Mouse (Mus musculus): ENCODE data around the gene Narfl.
A peak's percentile ranks its signal among the peaks of the same experiment; 100 is the strongest.
"Not testable (repeated sequence)": the region's sequence is repeated elsewhere in the genome, so short reads cannot be mapped to it uniquely, and the experiment has no call there.

Gene Narfl

GRCm38 (mm10) chr17:25802825-25803517, 29.4 kb downstream of the Narfl start:
- DNase-seq (ENCODE audit: low read depth) = no peak

GRCm38 (mm10) chr17:25806507-25806906, 32.9 kb downstream of the Narfl start:
- DNase-seq (ENCODE audit: low read depth) = no peak

DNA sequence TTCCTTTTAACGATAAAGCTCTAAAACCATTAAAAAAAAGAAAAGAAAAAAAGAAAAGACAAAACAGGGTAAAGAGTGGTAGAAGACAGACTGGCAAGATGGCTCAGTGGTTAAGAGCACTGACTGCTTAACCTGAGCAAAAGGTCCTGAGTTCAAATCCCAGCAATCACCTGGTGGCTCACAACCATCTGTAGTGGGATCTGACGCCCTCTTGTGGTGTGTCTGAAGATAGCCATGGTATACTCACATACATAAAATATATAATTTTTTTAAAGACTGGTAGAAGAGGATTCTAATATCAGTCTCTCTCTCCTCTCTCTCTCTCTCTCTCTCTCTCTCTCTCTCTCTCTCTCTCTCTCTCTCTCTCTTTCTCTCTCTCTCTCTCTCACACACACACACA, 33.9 kb downstream of the Narfl start:
- DNase-seq (ENCODE audit: low read depth) = not testable (repeated sequence)

DNA sequence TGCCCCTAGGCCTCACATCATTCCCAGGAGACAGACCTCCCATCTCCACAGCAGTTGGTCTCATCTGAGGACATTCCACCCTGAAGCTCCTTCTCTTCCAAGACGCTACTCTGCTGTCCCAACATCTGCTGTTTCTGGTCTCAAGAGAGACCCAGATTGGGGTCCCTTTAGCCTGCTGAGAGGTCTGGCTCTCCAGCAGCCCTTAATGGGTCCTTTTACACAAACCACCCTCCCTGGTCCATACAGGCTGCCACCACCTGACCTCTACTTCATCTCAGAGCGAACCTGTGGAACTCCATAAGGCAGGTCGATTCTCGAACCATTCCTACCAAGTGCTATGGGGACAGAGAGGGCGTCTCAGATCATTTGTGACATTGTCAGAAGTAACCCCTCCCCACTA, 34.5 kb downstream of the Narfl start:
- no peak for DNase-seq (ENCODE audit: low read depth)

DNA sequence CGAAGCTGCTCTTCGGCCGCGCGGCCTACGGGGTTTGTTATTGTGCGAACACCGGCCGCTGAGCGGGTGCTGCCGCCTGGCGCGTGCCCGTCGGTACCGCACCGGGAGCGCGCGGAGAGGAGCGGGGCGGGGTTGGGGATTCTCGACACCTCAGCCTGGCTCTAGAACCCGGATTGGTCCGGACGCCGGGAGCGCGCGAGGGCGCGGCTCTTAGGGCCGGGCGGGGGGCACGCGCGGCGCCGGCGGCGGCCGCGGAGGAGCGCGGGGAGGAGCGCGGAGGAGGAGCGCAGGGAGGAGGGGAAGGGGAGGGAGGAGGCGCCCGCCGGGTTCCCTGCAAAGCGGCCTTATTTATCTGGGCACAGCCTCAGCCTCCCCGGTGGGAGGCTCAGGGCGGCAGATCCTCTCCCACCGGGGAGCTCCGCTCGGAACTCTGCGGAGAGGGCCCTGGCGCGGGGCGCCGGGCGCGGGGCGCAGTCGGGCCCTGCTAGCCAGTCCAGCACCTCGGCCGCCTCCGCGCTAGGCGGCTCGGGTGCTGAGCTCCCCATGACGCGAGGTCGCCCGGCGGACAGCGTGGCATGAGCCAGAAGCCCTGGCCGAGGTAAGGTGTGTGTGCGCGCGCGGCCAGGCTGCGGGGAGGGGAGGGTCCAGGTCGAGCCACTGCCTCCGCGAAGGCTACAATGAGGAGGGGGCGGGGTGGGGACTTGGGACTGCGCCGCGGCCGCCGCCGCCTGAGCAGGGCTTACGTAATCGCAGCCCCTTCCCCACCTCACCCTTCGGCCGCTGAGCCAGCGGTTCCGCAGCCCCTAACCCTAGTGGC, 35.4 kb downstream of the Narfl start, which contains the start of gene Fbxl16:
Gene Fbxl16, plus strand, starts transcription at position 297 of the 817 bp plus-strand sequence.
- DNase-seq (ENCODE audit: low read depth) = peak; percentile 58

GRCm38 (mm10) chr17:25809606-25810340, 36.2 kb downstream of the Narfl start:
- DNase-seq (ENCODE audit: low read depth) = no peak

DNA sequence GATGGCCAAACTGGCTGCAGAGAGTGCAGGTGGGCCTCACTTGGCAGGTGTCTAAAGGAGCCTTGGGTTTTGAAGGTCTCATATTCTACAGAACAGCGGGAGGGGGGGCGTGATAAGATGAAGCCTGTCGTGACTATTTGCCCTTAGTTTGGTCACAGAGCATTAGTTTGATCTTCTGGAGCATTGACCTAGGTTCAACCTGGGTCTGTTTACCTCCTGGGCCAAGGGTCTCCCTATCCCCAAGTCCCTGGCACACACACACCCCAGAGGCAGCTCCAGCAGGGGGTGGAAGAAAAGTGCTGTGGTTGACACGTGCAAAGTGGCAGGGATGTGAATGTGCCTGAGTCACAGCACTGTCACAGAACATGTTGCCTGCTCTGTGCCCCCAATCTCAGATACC, 37.3 kb downstream of the Narfl start:
- no peak for DNase-seq (ENCODE audit: low read depth)

DNA sequence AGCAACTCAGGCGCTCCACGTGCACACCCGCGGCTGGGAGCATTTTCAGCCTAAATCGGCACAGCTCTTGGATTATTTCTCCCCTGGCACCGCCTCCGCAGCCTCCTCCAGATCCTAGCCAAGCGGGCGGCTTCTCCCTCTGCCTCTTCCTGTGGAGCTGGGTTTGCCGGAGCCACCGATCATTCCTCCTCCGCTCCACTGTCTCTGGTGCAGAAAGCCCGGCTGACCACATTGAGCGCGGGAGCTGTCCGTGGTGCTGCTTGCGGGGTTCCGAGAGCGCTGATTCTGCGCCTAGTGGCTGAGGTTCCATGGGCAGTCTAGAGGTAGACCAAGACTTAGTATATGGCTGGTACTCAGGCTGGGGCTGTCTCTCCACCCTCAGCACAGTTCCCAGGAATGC, 39.9 kb downstream of the Narfl start:
- peak; percentile 86 for DNase-seq (ENCODE audit: low read depth)

GRCm38 (mm10) chr17:25817662-25818061, 44.1 kb downstream of the Narfl start:
- DNase-seq (ENCODE audit: low read depth) = no peak

DNA sequence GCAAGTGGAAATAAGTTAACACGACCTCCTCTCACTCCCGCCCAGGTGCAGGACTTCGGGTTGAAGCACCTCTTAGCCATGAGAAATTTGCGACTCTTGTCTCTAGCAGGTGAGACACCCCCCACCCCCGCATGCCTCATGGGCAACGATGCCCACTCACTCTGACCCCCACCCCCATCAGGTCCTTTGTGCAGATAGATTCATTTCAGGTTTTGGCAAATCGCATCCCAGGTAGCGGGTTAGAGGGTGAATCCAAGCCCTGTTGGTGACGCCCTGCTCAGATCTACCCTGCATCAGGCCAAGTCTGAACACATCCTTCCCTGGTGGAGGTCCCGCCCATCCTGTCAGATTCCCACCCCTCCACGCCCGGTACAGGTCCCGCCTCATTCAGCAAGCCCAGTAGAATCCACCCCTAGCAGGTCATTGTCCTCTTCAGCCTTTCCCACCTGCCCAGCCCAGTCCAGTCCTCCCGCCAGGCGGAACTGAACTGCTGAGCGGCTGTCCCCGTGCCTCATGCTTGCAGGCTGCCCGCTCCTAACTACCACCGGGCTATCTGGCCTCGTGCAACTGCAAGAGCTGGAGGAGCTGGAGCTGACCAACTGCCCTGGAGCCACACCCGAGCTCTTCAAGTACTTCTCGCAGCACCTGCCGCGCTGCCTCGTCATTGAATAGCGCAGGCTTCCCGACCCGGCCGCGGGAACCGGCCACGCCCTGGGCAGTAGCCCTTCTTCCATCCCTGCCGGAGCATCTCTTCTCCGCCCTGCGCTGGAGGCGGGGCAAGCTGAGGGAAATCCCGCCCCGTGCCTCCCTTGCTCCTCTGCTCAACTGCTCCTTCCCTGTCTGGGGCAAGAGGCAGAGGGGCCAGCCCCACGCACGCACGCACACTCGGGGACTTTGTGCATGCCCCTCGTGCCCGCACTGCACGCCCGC, 45.5 kb downstream of the Narfl start:
- DNase-seq (ENCODE audit: low read depth) = peak; percentile 50

- DNase-seq (ENCODE audit: low read depth) = peak; percentile 95
Measured at GRCm38 (mm10) chr17:25823452-25823851, 49.9 kb downstream of the Narfl start, which contains the start of gene Wdr24. TSS of gene Wdr24 (plus strand) at chr17:25823627.

DNA sequence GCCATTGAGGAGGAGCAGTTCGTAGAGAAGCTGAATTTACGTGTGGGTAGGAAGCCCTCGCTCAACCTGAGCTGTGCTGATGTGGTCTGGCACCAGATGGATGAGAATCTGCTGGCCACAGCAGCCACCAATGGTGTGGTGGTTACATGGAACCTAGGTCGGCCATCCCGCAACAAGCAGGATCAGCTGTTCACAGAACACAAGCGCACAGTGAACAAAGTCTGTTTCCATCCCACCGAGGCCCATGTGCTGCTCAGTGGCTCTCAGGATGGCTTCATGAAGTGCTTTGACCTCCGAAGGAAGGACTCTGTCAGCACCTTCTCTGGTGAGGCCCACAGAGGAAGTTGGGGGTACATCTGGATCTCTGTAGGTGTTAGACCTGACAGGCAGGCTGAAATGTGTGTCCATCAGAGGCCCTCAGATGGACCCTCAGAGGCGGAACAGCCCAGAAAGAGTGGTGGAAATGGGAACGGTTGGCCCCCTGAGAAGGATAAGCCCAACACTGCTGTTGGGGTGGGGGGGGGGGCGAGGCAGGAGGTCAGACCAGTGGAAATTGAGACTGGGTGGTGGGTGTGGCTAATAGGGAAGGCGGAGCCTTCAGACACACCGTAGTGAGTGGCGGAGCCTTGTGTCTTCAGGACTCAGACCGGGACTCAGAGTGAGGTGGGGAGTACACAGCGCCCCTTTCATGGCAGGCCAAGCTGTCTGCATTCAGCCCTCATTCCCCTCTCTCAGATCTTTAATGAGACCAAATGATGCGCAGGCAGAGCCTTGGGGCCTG, 51.0 kb downstream of the Narfl start:
- DNase-seq (ENCODE audit: low read depth) = no peak

DNA sequence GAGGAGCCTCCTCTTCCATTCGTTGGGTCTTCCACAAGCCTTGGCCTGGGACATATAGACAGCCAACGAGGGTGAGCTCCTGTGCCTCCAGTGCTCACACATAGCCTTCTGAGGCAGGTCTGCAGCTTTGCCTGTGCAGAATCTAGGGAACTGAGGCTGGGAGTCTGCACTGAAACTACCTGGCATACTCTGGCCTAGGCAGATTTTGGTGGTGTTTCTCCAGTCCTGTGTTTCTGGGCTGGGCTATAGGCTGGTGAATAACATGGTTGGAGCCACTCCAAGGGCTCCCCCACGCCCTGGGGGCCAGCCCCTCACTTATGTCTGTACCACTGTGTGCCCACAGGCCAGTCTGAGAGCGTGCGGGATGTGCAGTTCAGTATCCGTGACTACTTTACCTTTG, 51.7 kb downstream of the Narfl start:
- no peak for DNase-seq (ENCODE audit: low read depth)

DNA sequence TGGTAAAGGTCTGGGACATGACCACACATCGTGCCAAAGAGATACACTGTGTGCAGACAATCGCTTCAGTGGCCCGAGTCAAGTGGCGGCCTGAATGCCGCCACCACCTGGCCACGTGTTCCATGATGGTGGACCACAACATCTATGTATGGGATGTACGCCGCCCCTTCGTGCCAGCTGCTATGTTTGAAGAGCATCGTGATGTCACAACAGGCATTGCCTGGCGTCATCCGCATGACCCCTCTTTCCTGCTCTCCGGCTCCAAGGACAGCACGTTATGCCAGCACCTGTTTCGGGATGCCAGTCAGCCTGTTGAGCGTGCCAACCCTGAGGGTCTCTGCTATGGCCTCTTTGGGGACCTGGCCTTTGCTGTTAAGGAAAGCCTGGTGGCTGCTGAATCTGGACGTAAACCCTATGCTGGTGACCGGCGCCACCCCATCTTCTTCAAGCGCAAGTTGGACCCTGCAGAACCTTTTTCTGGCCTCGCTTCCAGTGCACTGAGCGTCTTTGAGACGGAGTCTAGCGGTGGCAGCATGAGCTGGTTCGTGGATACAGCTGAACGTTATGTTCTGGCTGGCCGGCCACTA, 52.5 kb downstream of the Narfl start:
- no peak for DNase-seq (ENCODE audit: low read depth)

DNA sequence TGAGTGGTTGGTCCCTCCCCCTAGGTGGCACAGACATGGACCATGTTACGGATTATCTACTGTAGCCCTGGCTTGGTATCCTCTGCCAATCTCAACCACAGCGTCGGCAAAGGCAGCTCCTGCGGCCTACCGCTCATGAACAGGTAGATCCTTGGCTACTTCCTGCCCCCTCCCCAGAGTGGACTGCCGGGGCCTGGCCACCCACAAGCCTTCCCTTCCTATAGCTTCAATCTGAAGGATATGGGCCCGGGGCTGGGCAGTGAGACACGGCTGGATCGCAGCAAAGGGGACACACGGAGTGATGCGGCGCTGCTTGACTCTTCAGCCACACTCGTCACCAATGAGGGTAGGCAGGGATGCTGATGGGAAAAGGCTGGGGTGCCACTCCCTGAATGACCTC, 53.4 kb downstream of the Narfl start:
- DNase-seq (ENCODE audit: low read depth) = no peak

DNA sequence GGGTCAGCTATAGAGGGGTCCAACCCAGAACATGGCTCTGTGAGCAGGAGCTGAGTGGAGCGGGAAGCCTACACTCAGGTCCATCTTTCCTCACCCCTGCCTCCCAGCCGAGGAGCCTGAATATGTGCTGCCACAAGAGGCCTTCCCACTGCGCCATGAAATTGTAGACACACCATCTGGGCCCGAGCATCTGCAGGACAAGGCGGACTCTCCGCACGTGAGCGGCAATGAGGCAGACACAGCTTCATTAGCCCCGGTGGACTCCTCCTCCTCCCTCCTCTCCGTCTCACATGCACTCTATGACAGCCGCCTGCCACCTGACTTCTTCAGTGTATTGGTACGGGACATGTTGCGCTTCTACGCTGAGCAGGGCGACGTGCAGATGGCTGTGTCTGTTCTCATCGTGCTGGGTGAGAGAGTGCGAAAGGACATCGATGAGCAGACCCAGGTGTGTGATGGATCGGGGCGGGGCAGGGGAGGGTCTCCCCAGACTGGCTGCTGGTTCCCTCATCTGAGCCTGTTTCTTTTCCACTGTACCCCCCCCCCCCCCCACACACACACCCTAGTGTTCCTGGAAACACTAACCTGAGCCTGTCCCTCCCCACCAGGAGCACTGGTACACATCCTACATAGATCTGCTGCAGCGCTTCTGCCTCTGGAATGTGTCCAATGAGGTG, 54.1 kb downstream of the Narfl start:
- no peak for DNase-seq (ENCODE audit: low read depth)

GRCm38 (mm10) chr17:25828223-25828594, 54.6 kb downstream of the Narfl start:
- no peak for DNase-seq (ENCODE audit: low read depth)

DNA sequence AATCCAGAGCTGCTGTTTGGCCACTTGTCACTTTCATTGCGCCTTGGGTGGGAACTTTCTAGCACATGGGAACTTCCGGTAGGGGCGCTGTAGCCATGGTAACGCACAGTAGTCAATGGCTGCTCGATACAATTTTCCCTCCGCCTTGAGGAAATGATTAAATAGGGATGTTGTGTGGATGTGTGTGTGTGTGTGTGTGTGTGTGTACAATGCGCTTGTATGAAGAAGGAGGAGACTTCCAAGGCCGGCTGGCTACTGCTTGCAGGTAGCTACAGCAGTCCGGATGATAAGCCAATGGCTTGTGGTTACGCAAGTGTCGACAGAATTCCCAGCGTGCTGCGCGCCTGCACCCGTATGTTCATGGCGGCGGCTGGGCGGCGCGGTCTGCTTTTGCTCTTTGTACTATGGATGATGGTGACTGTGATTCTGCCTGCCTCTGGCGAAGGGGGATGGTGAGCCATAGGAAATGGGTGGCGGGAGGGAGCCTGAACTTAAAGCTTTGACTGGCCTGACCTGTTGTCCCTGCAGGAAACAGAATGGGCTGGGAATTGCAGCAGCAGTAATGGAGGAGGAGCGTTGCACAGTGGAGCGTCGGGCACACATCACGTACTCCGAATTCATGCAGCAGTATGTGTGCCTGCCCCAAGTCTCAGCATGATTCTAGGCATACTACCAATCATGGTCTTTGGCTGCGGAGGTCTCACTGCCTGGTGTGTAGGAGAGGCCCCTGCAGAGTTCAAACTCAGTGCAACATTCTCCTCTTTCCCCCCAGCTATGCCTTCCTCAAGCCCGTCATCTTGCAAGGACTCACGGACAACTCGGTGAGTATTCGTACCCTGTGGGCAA, 55.4 kb downstream of the Narfl start, which contains the start of gene Jmjd8:
Gene Jmjd8, plus strand, starts transcription at position 156 of the 846 bp plus-strand sequence.
- peak; percentile 87 for DNase-seq (ENCODE audit: low read depth)

- DNase-seq (ENCODE audit: low read depth) = no peak
Measured at GRCm38 (mm10) chr17:25829558-25830017, 56.0 kb downstream of the Narfl start.
